Mouse (Mus musculus) kidney, postnatal 25 days (tissue): Measurements from ENCODE around the gene Olfr71.

Source experiments
- DNase-seq, 2 experiments: peaks; one replicate each; pipeline ENCODE4 v3.0.0; 2021; ENCODE audit warnings: mixed read lengths in 2 of 2

Olfr71 gene

GRCm38 (mm10) chr4:43711821-43712220 is 1.8 kb upstream of the Olfr71 start:
- DNase-seq, result peak; percentile 81 to 94

GRCm38 (mm10) chr4:43705991-43706390 is 4.1 kb downstream of the Olfr71 start:
- DNase-seq, result peak; percentile 50 to 64

- peak; percentile 62 to 74 for DNase-seq
Measured at GRCm38 (mm10) chr4:43703851-43704250, 6.2 kb downstream of the Olfr71 start.

GRCm38 (mm10) chr4:43703439-43703838 is 6.6 kb downstream of the Olfr71 start:
- DNase-seq, result no peak

- DNase-seq, result no peak
Measured at GRCm38 (mm10) chr4:43700707-43701106, 9.3 kb downstream of the Olfr71 start, which contains the start of gene Olfr70. TSS of gene Olfr70 (minus strand) at chr4:43700807.

GRCm38 (mm10) chr4:43696561-43696960 is 13.5 kb downstream of the Olfr71 start:
- DNase-seq, result no peak

GRCm38 (mm10) chr4:43695249-43695671 is 14.8 kb downstream of the Olfr71 start:
- DNase-seq, result peak; percentile 71 to 81

GRCm38 (mm10) chr4:43694439-43695248 is 15.4 kb downstream of the Olfr71 start:
- no peak for DNase-seq

GRCm38 (mm10) chr4:43693806-43694241 is 16.2 kb downstream of the Olfr71 start:
- no peak for DNase-seq

- no peak for DNase-seq
Measured at GRCm38 (mm10) chr4:43691026-43691425, 19.0 kb downstream of the Olfr71 start.

GRCm38 (mm10) chr4:43690021-43690420 is 20.0 kb downstream of the Olfr71 start:
- no peak for DNase-seq

GRCm38 (mm10) chr4:43679416-43680043 is 30.5 kb downstream of the Olfr71 start:
- DNase-seq, result peak in 1 of 2 experiments; percentile 53

GRCm38 (mm10) chr4:43678541-43678940 is 31.5 kb downstream of the Olfr71 start:
- no peak for DNase-seq

GRCm38 (mm10) chr4:43675608-43676007 is 34.4 kb downstream of the Olfr71 start:
- no peak for DNase-seq

- DNase-seq, result peak in 1 of 2 experiments; percentile 38
Measured at GRCm38 (mm10) chr4:43674974-43675373, 35.1 kb downstream of the Olfr71 start.

GRCm38 (mm10) chr4:43673703-43674102 is 36.4 kb downstream of the Olfr71 start:
- DNase-seq, result no peak

- DNase-seq, result peak; percentile 92 to 98
Measured at GRCm38 (mm10) chr4:43672070-43672469, 38.0 kb downstream of the Olfr71 start.

GRCm38 (mm10) chr4:43669428-43669794 is 40.6 kb downstream of the Olfr71 start:
- DNase-seq, result peak; percentile 76 to 88

- peak; percentile 93 to 96 for DNase-seq
Measured at GRCm38 (mm10) chr4:43668782-43669427, 41.1 kb downstream of the Olfr71 start, which contains the start of the genes Tmem8b and Fam221b. TSS of gene Tmem8b (plus strand) at chr4:43668971. TSS of gene Fam221b (minus strand) at chr4:43669145.

GRCm38 (mm10) chr4:43666412-43666811 is 43.6 kb downstream of the Olfr71 start:
- peak in 1 of 2 experiments; percentile 28 for DNase-seq

GRCm38 (mm10) chr4:43657146-43657545 is 52.9 kb downstream of the Olfr71 start:
- no peak for DNase-seq

- DNase-seq, result peak; percentile 98 to 99
Measured at GRCm38 (mm10) chr4:43656339-43657109, 53.5 kb downstream of the Olfr71 start, which contains the start of gene Hint2. TSS of gene Hint2 (minus strand) at chr4:43656466.
